Mouse (Mus musculus) neural tube, embryonic 14.5 days (tissue): ENCODE results near the gene Slc30a4. TPM values are rescaled to one million over a fixed set of nuclear protein-coding genes. Genes with fewer than 3 reads are reported as not detected.

Source experiments
- ATAC-seq: fragments of 200-750 bp; cut with Nextera tagmentation; 2 replicates; pipeline ENCODE4 v1.8.0; 2017; ENCODE audit warnings: low read depth, mild to moderate bottlenecking, moderate TSS enrichment, moderate library complexity
- H3K27ac ChIP-seq: fragments of 300-500 bp; sonication (generic); 2 replicates; pipeline ENCODE4 v1.5.1; 2014; ENCODE audit warnings: low read depth, mild to moderate bottlenecking, control low read depth, low read length, moderate library complexity, mixed read lengths
- H3K27me3 ChIP-seq: fragments of 300-500 bp; sonication (generic); 2 replicates; pipeline ENCODE4 v1.6.1; 2014; ENCODE audit warnings: low read length; ENCODE audit not compliant: control insufficient read depth, insufficient read depth
- H3K36me3 ChIP-seq: fragments of 300-500 bp; sonication (generic); 2 replicates; pipeline ENCODE4 v1.6.1; 2014; ENCODE audit warnings: low read length, mixed read lengths; ENCODE audit not compliant: control insufficient read depth, insufficient read depth
- H3K4me1 ChIP-seq: fragments of 300-500 bp; sonication (generic); 2 replicates; pipeline ENCODE4 v1.6.1; 2014; ENCODE audit warnings: low read length; ENCODE audit not compliant: control insufficient read depth, insufficient read depth
- H3K4me2 ChIP-seq: fragments of 300-500 bp; sonication (generic); 2 replicates; pipeline ENCODE4 v1.6.1; 2014; ENCODE audit warnings: mild to moderate bottlenecking, low read depth, low read length, control low read depth
- H3K4me3 ChIP-seq: fragments of 300-500 bp; sonication (generic); 2 replicates; pipeline ENCODE4 v1.5.1; 2014; ENCODE audit warnings: low read depth, low read length, control low read depth, mixed read lengths
- H3K9ac ChIP-seq: fragments of 300-500 bp; sonication (generic); replicated peaks from 2 replicates; pipeline ENCODE4 v1.6.1; 2014; ENCODE audit warnings: low read depth, mild to moderate bottlenecking, control low read depth, low read length, mixed read lengths
- H3K9me3 ChIP-seq: fragments of 300-500 bp; sonication (generic); 2 replicates; pipeline ENCODE4 v1.6.1; 2016; ENCODE audit warnings: low read length; ENCODE audit not compliant: control insufficient read depth
- WGBS: fragments of 180-500 bp; shearing (Covaris S2); extraction: QIAGEN DNeasy Blood & Tissue Kit; methylation state at CpG from one replicate; pipeline ENCODE4 v1.1.7; 2014; 5-methylcytosine and 5-hydroxymethylcytosine counted together
- polyA plus RNA-seq: library from polyadenylated mRNA; unstranded; fragments of >200 nt; fragmentation: Nextera tagmentation; extraction: Ambion mirVana; gene quantifications from 2 replicates; pipeline ENCODE4 v1.2.1, GENCODE M21; 2014

The Slc30a4 gene
- polyA plus RNA-seq, 1 experiment from 2014 or later, result 12.5 TPM

- no peaks in the 10 kb centered on the region for H3K9me3 ChIP-seq
- H3K9ac ChIP-seq, result no peak overlapping the region
- H3K4me2 ChIP-seq, result no peak overlapping the region
- peak; percentile 49; the same call in 1 of the 2 replicates for ATAC-seq
- H3K27me3 ChIP-seq, result no peaks in the 10 kb centered on the region
- H3K36me3 ChIP-seq, result no peaks in the 10 kb centered on the region
- WGBS, result 47% methylated on average over 12 of the region's 12 CpGs
- no peak overlapping the region for H3K27ac ChIP-seq
- H3K4me1 ChIP-seq, result no peaks in the 10 kb centered on the region
- no peak overlapping the region for H3K4me3 ChIP-seq
These were observed 36.2 kb downstream of the Slc30a4 start for GRCm38 (mm10) chr2:122665973-122666875.

GRCm38 (mm10) chr2:122665253-122665972 lies 37.0 kb downstream of the Slc30a4 start:
- Histone ChIP-seq H3K4me1 (no peaks in the 10 kb centered on the region), H3K27me3 (no peaks in the 10 kb centered on the region), H3K9me3 (no peaks in the 10 kb centered on the region), H3K9ac (no peak overlapping the region), H3K36me3 (no peaks in the 10 kb centered on the region), H3K4me3 (no peak overlapping the region), H3K4me2 (no peak overlapping the region), H3K27ac (no peak overlapping the region)
- 67% methylated on average over 6 of the region's 6 CpGs for WGBS
- ATAC-seq, result no peak

- no peaks in the 10 kb centered on the region for H3K4me1 ChIP-seq
- no peak overlapping the region for H3K9ac ChIP-seq
- H3K4me2 ChIP-seq, result no peak overlapping the region
- no peak overlapping the region for H3K4me3 ChIP-seq
- no peak overlapping the region for H3K27ac ChIP-seq
- ATAC-seq, result no peak
- WGBS, result 94% methylated on average over 7 of the region's 7 CpGs
- H3K27me3 ChIP-seq, result no peaks in the 10 kb centered on the region
- no peaks in the 10 kb centered on the region for H3K36me3 ChIP-seq
- H3K9me3 ChIP-seq, result no peaks in the 10 kb centered on the region
These were observed 42.6 kb downstream of the Slc30a4 start for GRCm38 (mm10) chr2:122659825-122660224.

- Histone ChIP-seq H3K36me3 (no peaks in the 10 kb centered on the region), H3K9ac (no peak overlapping the region), H3K4me1 (no peaks in the 10 kb centered on the region), H3K9me3 (no peaks in the 10 kb centered on the region), H3K4me2 (no peak overlapping the region), H3K27ac (no peak overlapping the region), H3K4me3 (no peak overlapping the region), H3K27me3 (no peaks in the 10 kb centered on the region)
- no peak for ATAC-seq
- 83% methylated on average over 11 of the region's 11 CpGs for WGBS
These were observed 44.5 kb downstream of the Slc30a4 start for GRCm38 (mm10) chr2:122657707-122658524.

- no peak overlapping the region for H3K4me2 ChIP-seq
- no peak for ATAC-seq
- no peak overlapping the region for H3K27ac ChIP-seq
- no peak overlapping the region for H3K4me3 ChIP-seq
- WGBS, result 76% methylated on average over 9 of the region's 9 CpGs
- no peaks in the 10 kb centered on the region for H3K36me3 ChIP-seq
- no peaks in the 10 kb centered on the region for H3K27me3 ChIP-seq
- no peak overlapping the region for H3K9ac ChIP-seq
- no peaks in the 10 kb centered on the region for H3K4me1 ChIP-seq
- H3K9me3 ChIP-seq, result no peaks in the 10 kb centered on the region
These were observed 45.7 kb downstream of the Slc30a4 start for GRCm38 (mm10) chr2:122656767-122657166.

GRCm38 (mm10) chr2:122656052-122656451 lies 46.4 kb downstream of the Slc30a4 start:
- H3K4me1 ChIP-seq, result no peaks in the 10 kb centered on the region
- no peak for ATAC-seq
- no peak overlapping the region for H3K4me3 ChIP-seq
- H3K9ac ChIP-seq, result no peak overlapping the region
- no peaks in the 10 kb centered on the region for H3K9me3 ChIP-seq
- no peak overlapping the region for H3K4me2 ChIP-seq
- H3K27me3 ChIP-seq, result no peaks in the 10 kb centered on the region
- H3K36me3 ChIP-seq, result no peaks in the 10 kb centered on the region
- no peak overlapping the region for H3K27ac ChIP-seq
- WGBS, result 69% methylated on average over 2 of the region's 2 CpGs

- Histone ChIP-seq H3K4me3 (no peak overlapping the region), H3K36me3 (no peaks in the 10 kb centered on the region), H3K27ac (no peak overlapping the region), H3K27me3 (no peaks in the 10 kb centered on the region), H3K4me1 (no peaks in the 10 kb centered on the region), H3K4me2 (no peak overlapping the region), H3K9ac (no peak overlapping the region), H3K9me3 (no peaks in the 10 kb centered on the region)
- 75% methylated on average over 17 of the region's 17 CpGs for WGBS
- ATAC-seq, result no peak
These were observed 50.1 kb downstream of the Slc30a4 start for GRCm38 (mm10) chr2:122652096-122653084.

- WGBS, result 51% methylated on average over 5 of the region's 5 CpGs
- H3K36me3 ChIP-seq, result peaks cover 7% of the 10 kb centered on the region; the same call in 1 of the 2 replicates
- H3K9me3 ChIP-seq, result no peaks in the 10 kb centered on the region
- H3K27me3 ChIP-seq, result no peaks in the 10 kb centered on the region
- no peaks in the 10 kb centered on the region for H3K4me1 ChIP-seq
- no peak for ATAC-seq
- H3K4me3 ChIP-seq, result no peak overlapping the region
- no peak overlapping the region for H3K9ac ChIP-seq
- no peak overlapping the region for H3K27ac ChIP-seq
- no peak overlapping the region for H3K4me2 ChIP-seq
These were observed 63.8 kb downstream of the Slc30a4 start for GRCm38 (mm10) chr2:122638673-122639072.
